Mouse (Mus musculus): ENCODE measurements around the gene Nsrp1. TPM values are rescaled to one million over a fixed set of nuclear protein-coding genes. Genes with fewer than 3 reads are reported as not detected.

Gene Nsrp1
- polyA plus RNA-seq, 1 experiment from 2014 or later = 77.8 TPM

DNA sequence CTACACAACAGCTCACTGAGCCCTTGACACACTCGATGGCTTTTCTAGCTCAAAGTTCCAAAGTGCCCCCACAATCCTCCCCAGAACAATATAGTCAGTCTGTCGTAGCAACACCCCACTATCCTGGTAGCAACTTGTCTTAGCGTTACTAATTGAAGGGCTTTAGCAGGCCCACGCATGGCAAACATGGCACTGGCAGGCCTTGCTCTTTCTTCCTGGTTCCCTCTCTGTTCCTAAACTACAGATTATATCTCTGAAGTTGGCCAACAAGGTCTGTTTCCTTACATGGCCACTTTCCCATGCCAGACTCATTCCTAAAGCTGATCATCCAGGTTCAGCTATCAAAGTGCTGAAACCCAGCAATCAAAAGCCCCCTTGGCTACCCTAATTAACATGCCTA, 36.3 kb downstream of the Nsrp1 start:
- no peaks in the 10 kb centered on the region for H3K9me3 ChIP-seq
- H3K9ac ChIP-seq (replicated peaks) = no peak overlapping the region
- H3K36me3 ChIP-seq = peaks cover 24% of the 10 kb centered on the region
- no peaks in the 10 kb centered on the region for H3K4me1 ChIP-seq (replicated peaks)
- no peak for ATAC-seq (ENCODE audit: insufficient number of reproducible peaks, insufficient read depth, low FRiP score, low TSS enrichment, low read depth)
- H3K27me3 ChIP-seq = no peaks in the 10 kb centered on the region
- WGBS = 90% methylated on average over 4 of the region's 4 CpGs
- H3K4me2 ChIP-seq = no peak overlapping the region
- H3K27ac ChIP-seq = no peak overlapping the region
- H3K4me3 ChIP-seq (replicated peaks) = no peak overlapping the region

DNA sequence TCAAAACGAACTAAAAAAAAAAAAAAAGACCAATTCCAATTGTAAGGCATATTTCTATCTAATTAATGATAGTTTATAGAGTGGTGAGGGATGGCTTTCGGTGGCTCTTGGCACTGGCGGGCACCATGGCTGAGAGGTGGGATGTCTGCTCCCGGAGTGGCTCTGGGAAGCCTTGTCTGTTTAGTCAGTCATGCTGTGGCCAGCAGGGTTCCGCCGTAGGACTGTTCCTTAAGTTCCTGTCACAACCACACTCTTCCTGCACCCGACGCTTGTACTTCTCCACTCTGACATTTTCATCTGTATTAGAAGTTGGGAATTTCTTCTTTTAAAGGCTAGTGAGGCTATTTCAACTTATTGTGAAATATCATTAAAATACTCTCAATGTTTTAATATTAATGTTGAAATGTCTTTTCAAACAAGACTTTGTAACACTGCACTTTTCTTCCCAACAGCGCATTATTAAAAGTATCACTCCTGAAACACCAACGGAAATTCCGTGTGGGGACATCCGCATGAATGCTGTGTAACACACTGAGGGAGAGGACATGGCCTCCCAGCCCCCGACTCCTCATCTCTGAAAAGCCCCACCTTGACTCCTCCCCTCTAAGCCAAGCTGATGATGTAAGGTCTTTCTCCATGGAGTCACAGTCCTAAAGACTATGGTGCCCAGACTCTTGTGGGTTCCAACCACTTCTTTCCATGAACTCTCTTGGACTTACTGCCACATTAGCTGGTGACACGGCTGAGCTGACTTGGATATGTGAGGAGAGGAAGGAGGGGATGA, 46.9 kb downstream of the Nsrp1 start:
- H3K4me1 ChIP-seq (replicated peaks) = no peaks in the 10 kb centered on the region
- H3K36me3 ChIP-seq = no peaks in the 10 kb centered on the region
- WGBS = 75% methylated on average over 14 of the region's 14 CpGs
- H3K27ac ChIP-seq = no peak overlapping the region
- H3K4me3 ChIP-seq (replicated peaks) = no peak overlapping the region
- no peak overlapping the region for H3K9ac ChIP-seq (replicated peaks)
- H3K27me3 ChIP-seq = no peaks in the 10 kb centered on the region
- H3K9me3 ChIP-seq = no peaks in the 10 kb centered on the region
- H3K4me2 ChIP-seq = no peak overlapping the region
- no peak for ATAC-seq (ENCODE audit: insufficient number of reproducible peaks, insufficient read depth, low FRiP score, low TSS enrichment, low read depth)

DNA sequence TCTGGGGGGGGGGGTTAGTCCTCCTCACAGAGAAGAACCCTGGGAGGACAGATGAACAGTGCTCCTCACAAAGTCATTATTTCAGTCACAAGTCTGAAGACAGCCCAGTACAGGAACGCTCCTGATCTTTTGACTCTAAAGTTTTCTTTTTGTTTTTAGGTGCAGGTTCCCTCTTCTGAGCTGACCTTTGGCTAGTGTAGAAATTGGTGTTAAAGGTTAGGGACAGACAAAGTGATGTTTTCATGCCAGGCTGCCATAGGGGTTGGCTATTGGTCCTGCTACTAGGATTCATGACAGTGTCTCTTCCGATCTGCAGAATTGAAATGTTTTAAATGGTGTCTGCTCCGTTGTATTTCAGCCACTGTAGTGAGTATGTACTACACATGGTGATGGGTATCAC, 50.1 kb downstream of the Nsrp1 start:
- Histone ChIP-seq H3K27ac (no peak overlapping the region), H3K27me3 (no peaks in the 10 kb centered on the region)

DNA sequence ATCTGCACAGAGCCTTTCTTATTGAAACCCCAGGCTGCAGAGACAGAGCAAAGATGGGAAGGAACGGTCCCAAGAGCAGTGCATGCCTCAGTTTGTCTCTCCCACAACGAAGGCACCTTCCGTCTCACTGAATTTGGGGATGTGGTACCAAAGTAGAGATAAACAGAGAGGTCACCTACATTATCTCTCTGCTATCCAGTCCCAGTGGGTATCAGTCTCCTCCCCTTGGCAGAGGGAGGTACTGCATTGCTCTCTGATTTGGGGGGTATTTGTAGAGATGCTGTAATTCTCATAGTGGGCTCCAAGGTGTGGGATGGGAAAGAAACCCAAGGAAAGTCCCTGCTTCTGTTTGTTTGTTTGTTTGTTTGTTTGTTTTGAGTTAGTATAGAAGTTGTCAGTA, 51.7 kb downstream of the Nsrp1 start:
- H3K9me3 ChIP-seq = no peaks in the 10 kb centered on the region
- ATAC-seq (ENCODE audit: insufficient number of reproducible peaks, insufficient read depth, low FRiP score, low TSS enrichment, low read depth) = no peak
- H3K4me2 ChIP-seq = no peak overlapping the region
- H3K27me3 ChIP-seq = no peaks in the 10 kb centered on the region
- WGBS = 72% methylated on average over 3 of the region's 3 CpGs
- no peak overlapping the region for H3K27ac ChIP-seq
- H3K4me1 ChIP-seq (replicated peaks) = no peaks in the 10 kb centered on the region
- no peak overlapping the region for H3K9ac ChIP-seq (replicated peaks)
- no peak overlapping the region for H3K4me3 ChIP-seq (replicated peaks)
- no peaks in the 10 kb centered on the region for H3K36me3 ChIP-seq

More for the DNA sequence above, 50.1 kb downstream of the Nsrp1 start:
- Histone ChIP-seq H3K4me3 (replicated peaks) (no peak overlapping the region), H3K4me2 (no peak overlapping the region), H3K36me3 (no peaks in the 10 kb centered on the region), H3K4me1 (replicated peaks) (no peaks in the 10 kb centered on the region), H3K9me3 (no peaks in the 10 kb centered on the region), H3K9ac (replicated peaks) (no peak overlapping the region)
- 88% methylated on average over 3 of the region's 3 CpGs for WGBS
- ATAC-seq (ENCODE audit: insufficient number of reproducible peaks, insufficient read depth, low FRiP score, low TSS enrichment, low read depth) = no peak

DNA sequence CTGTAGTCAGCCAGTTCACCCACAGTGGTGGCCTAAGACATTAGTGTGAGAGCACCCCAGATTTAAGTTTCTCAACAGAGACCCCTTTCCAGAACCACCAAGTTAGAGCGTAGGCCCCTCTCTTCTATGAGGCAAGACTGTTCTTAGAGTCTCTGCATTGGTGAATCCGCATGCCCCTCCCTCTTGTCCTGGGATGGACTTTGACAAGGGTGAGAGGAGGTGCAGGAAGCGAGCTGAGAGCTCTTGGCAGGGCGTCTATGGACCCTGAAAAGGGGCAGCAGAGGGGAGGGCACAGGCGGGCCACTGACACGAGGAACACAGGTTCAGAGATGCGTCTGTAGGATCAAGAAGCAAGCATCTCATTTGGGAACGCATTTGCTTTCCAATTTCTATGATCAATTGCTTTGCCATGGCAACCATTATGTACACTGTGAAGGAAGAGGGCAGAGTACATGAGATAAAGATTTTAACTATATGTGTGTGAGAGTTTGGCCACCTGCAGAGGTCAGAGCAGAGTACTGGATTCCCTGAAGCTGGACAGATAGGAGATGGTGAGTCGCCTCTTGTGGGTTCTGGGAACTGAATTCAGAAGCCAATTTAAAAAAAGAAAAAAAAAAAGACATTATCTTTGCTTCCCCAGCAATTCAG, 56.4 kb downstream of the Nsrp1 start:
- Histone ChIP-seq H3K36me3 (no peaks in the 10 kb centered on the region), H3K9me3 (no peaks in the 10 kb centered on the region), H3K9ac (replicated peaks) (no peak overlapping the region), H3K4me2 (no peak overlapping the region), H3K4me1 (replicated peaks) (no peaks in the 10 kb centered on the region), H3K27me3 (no peaks in the 10 kb centered on the region), H3K27ac (no peak overlapping the region), H3K4me3 (replicated peaks) (no peak overlapping the region)
- WGBS = 83% methylated on average over 9 of the region's 9 CpGs
- ATAC-seq (ENCODE audit: insufficient number of reproducible peaks, insufficient read depth, low FRiP score, low TSS enrichment, low read depth) = no peak

DNA sequence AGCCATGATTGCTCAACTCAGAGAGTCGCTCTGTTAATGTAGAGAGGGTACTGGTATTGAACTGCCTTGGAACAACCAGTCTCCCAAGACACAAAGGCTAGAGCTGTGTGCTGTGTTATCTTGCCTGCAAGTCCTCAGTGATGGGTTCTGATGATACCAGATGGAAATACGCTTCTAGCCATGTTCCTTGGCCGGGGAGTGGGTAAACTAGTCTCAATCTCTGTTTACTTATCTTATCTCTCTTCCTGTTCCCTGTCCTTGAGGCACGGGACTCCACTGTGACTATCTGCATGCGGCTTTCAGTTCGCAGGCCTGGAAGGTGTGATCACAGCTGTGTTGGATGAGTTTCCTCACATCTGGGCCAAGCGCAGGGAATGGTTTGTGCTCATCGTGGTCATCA, 58.7 kb downstream of the Nsrp1 start:
- H3K27ac ChIP-seq = no peak overlapping the region
- 75% methylated on average over 8 of the region's 8 CpGs for WGBS
- H3K9me3 ChIP-seq = no peaks in the 10 kb centered on the region
- ATAC-seq (ENCODE audit: insufficient number of reproducible peaks, insufficient read depth, low FRiP score, low TSS enrichment, low read depth) = no peak
- no peaks in the 10 kb centered on the region for H3K27me3 ChIP-seq
- no peaks in the 10 kb centered on the region for H3K36me3 ChIP-seq
- H3K9ac ChIP-seq (replicated peaks) = no peak overlapping the region
- no peak overlapping the region for H3K4me3 ChIP-seq (replicated peaks)
- no peak overlapping the region for H3K4me2 ChIP-seq
- no peaks in the 10 kb centered on the region for H3K4me1 ChIP-seq (replicated peaks)

DNA sequence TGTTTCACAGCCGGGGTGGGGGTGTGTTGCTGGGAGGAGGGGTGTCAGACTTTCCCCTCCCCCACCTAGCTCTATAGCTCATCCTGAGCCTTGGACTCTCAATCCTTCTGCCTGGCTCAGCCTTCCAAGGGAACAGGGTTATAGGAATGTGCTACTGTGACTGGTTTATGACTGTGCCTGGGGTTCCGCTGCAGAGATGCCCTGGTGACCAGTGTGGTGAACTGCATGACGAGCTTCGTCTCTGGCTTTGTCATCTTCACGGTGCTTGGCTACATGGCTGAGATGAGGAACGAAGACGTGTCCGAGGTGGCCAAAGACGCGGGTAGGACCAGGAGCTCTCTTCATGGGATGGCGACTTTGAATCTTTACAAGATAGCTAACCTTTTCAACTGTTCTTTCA, 60.2 kb downstream of the Nsrp1 start:
- Histone ChIP-seq H3K4me1 (replicated peaks) (no peaks in the 10 kb centered on the region), H3K9me3 (no peaks in the 10 kb centered on the region), H3K27me3 (no peaks in the 10 kb centered on the region), H3K4me2 (no peak overlapping the region), H3K27ac (no peak overlapping the region), H3K36me3 (no peaks in the 10 kb centered on the region), H3K9ac (replicated peaks) (no peak overlapping the region), H3K4me3 (replicated peaks) (no peak overlapping the region)
- WGBS = 73% methylated on average over 11 of the region's 11 CpGs
- ATAC-seq (ENCODE audit: insufficient number of reproducible peaks, insufficient read depth, low FRiP score, low TSS enrichment, low read depth) = no peak

DNA sequence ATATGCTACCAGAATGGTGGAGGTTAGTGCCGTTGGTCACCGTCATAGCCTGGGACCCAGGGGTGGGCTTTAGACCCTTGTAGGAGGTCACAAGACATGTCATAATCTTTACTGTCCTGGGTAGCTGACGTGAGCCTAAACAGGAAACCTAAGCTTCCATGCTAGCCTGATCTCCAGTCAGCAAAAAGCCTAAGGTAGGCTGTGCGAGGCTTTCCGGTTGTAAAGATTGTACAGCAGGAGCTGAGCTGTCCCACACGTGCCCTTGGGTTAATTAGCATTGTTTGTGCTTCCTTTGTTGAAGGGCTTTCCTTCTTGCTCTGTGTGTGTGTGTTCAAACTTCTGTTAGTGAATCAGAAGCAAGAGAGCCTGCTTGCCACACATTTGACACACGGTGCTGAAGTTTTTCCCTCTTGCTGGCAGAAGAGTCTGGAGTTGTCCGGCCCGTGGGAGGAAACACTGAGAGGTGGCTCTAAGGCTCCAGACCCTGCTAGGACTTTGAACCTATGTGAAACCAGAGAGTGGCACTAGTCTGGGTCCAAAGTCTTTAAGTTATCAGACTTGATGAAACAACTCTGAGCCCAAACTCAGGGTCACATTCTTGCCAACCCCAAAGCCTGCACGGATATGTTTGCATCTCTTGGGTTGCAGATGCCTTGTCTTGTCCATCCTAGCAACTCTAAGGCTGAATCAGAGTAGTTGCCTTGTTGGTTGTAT, 67.3 kb downstream of the Nsrp1 start:
- Histone ChIP-seq H3K9me3 (no peaks in the 10 kb centered on the region), H3K4me1 (replicated peaks) (peaks cover 11% of the 10 kb centered on the region), H3K4me2 (no peak overlapping the region), H3K27ac (no peak overlapping the region), H3K36me3 (no peaks in the 10 kb centered on the region), H3K27me3 (no peaks in the 10 kb centered on the region), H3K4me3 (replicated peaks) (no peak overlapping the region), H3K9ac (replicated peaks) (no peak overlapping the region)
- WGBS = 74% methylated on average over 10 of the region's 10 CpGs
- ATAC-seq (ENCODE audit: insufficient number of reproducible peaks, insufficient read depth, low FRiP score, low TSS enrichment, low read depth) = no peak

DNA sequence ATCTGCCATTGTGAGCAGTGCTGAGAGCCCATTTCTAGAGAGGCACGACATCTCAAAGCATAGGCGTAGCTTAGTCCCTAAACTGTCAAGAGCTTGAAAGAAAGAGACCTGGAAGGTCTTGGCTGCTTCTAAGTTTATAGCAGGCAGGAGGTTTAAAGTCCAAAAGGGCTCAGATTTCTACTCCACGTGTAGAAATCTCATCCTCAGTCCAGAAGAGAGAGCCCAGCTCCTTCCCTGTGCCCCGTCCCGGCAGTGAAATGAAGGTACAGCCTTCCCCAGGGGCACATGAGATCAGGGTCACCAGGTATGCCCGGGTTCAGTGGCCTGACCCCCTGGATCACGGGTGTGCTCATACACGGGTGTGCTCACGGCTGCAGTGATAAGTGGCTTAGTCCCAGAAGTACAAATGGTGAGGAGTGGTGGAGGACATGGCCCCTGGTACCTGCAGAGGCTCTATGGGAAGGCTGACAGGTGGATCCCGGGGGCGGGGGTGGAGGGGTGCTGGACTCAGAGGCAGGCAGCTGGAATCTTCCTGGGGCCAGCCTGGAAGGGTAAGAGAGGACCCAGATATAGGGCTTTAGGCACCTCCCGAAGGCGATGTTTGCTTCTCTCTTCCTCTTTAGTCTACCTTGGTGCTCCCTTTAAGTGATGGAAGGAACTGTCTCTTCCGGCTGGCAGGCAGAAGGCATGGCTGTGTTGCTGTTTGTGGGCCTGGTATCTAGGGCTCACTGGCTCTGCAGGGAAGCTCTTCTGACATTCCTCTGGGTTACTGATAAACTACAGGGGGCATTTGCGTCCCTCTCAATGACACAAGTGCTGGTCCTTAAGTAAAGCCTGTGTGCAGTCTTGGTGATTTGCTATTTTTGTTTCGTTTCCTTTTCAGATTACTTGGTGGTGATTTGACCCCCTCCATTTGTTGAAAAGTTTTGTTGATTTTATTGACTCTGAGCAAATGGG, 68.9 kb downstream of the Nsrp1 start:
- Histone ChIP-seq H3K9me3 (no peaks in the 10 kb centered on the region), H3K9ac (replicated peaks) (no peak overlapping the region)
- WGBS = 71% methylated on average over 16 of the region's 16 CpGs

DNA sequence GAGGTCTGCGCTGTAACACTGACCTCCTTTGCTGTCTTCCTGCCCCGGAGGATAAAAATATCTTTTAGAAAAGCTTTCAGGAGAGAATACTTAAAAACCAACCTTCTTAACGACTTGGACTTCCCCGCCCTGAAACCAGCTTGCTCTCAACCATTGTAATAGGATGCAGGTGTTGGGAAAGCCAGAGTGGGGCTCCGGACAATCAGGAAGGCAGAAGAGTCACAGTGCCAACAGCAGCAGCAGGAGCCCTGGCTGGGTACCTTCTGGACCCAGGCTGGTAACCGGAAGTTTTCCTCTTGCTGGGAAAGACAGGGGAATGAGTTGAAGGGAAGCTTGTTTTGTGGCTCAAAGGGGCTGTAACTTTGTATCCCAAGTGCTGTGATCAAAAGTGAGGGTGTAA, 71.6 kb downstream of the Nsrp1 start:
- no peak overlapping the region for H3K27ac ChIP-seq
- H3K36me3 ChIP-seq = no peaks in the 10 kb centered on the region
- no peaks in the 10 kb centered on the region for H3K9me3 ChIP-seq
- WGBS = 25% methylated on average over 6 of the region's 6 CpGs
- peaks cover 11% of the 10 kb centered on the region for H3K4me1 ChIP-seq (replicated peaks)
- H3K4me2 ChIP-seq = no peak overlapping the region
- no peak overlapping the region for H3K9ac ChIP-seq (replicated peaks)
- peaks cover 14% of the 10 kb centered on the region for H3K27me3 ChIP-seq
- no peak for ATAC-seq (ENCODE audit: insufficient number of reproducible peaks, insufficient read depth, low FRiP score, low TSS enrichment, low read depth)
- no peak overlapping the region for H3K4me3 ChIP-seq (replicated peaks)

More for the DNA sequence above, 68.9 kb downstream of the Nsrp1 start:
- Histone ChIP-seq H3K27me3 (no peaks in the 10 kb centered on the region), H3K27ac (no peak overlapping the region), H3K4me2 (no peak overlapping the region), H3K4me1 (replicated peaks) (peaks cover 11% of the 10 kb centered on the region), H3K4me3 (replicated peaks) (no peak overlapping the region), H3K36me3 (no peaks in the 10 kb centered on the region)
- ATAC-seq (ENCODE audit: insufficient number of reproducible peaks, insufficient read depth, low FRiP score, low TSS enrichment, low read depth) = no peak

DNA sequence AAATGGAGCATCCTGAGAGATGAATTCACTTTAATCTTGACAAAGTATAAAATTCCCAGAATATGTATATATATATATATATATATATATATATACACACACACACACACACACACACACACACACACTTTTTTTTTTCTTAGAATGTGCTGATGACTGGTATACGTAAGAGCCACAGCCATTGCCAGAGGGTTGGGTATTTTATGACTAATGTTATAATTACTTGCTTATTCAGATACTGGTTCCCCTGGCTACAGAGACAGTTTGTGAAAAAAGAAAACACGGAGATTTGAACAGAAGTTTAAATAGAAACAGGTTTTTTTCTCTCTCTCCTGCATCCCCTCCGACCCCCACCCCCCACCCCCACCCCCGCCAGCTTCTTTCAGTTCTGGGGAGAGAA, 72.4 kb downstream of the Nsrp1 start:
- no peaks in the 10 kb centered on the region for H3K36me3 ChIP-seq
- peaks cover 19% of the 10 kb centered on the region for H3K27me3 ChIP-seq
- H3K27ac ChIP-seq = no peak overlapping the region
- ATAC-seq (ENCODE audit: insufficient number of reproducible peaks, insufficient read depth, low FRiP score, low TSS enrichment, low read depth) = no peak
- peaks cover 11% of the 10 kb centered on the region for H3K4me1 ChIP-seq (replicated peaks)
- no peak overlapping the region for H3K4me2 ChIP-seq
- 42% methylated on average over 4 of the region's 4 CpGs for WGBS
- H3K4me3 ChIP-seq (replicated peaks) = no peak overlapping the region
- H3K9ac ChIP-seq (replicated peaks) = no peak overlapping the region
- no peaks in the 10 kb centered on the region for H3K9me3 ChIP-seq
